Mouse (Mus musculus): ENCODE measurements around the gene Aqp2. TPM values are rescaled to one million over a fixed set of nuclear protein-coding genes. Genes with fewer than 3 reads are reported as not detected.
A peak's percentile ranks its signal among the peaks of the same experiment; 100 is the strongest.

Aqp2 gene
- not detected in 2 replicates for polyA plus RNA-seq (2014; fragmentation: Nextera tagmentation; extraction: Ambion mirVana)

DNA sequence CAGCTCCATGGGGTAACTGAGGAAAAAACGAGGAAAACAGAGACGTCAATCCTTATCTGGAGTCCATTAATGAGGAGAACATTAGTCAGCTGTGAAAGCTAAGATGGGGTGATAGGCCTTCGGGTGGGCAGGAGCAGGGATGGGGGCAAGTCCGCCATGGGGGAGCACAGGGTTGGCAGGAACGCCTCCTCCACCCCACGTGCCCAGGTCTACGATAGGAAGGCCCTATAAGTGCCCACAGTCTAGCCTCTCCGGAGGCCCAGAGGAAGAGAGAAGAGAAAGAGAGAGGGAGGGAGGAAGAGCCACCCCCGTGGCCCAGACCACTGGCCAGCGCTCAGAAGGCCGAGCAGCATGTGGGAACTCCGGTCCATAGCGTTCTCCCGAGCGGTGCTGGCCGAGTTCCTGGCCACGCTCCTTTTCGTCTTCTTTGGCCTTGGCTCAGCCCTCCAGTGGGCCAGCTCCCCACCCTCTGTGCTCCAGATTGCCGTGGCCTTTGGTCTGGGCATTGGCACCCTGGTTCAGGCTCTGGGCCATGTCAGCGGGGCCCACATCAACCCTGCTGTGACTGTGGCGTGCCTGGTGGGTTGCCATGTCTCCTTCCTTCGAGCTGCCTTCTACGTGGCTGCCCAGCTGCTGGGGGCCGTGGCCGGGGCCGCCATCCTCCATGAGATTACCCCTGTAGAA is at the start of gene Aqp2:
TSS of gene Aqp2 (plus strand) at position 254 of the 684 bp plus-strand sequence.
- Histone ChIP-seq H3K4me1 (ENCODE audit: control insufficient read depth, insufficient read depth, low read length) (peaks cover 5% of the 10 kb centered on the region), H3K9ac (ENCODE audit: low read length) (no peak within 1 kb of the TSS), H3K27me3 (replicated peaks; ENCODE audit: control insufficient read depth, insufficient read depth, low read length) (peaks cover 13% of the 10 kb centered on the region), H3K4me3 (ENCODE audit: low read depth, low read length) (no peak within 1 kb of the TSS), H3K36me3 (ENCODE audit: control insufficient read depth, insufficient read depth, low read length) (no peaks in the 10 kb centered on the region), H3K27ac (ENCODE audit: low read depth, low read length) (no peak within 1 kb of the TSS), H3K9me3 (replicated peaks; ENCODE audit: control insufficient read depth, low read length) (no peaks in the 10 kb centered on the region), H3K4me2 (ENCODE audit: low read length) (no peak within 1 kb of the TSS)
- no peak for ATAC-seq
- DNase-seq (ENCODE audit: low spot score): no peak
- 87% methylated on average over 26 of the region's 26 CpGs for WGBS

DNA sequence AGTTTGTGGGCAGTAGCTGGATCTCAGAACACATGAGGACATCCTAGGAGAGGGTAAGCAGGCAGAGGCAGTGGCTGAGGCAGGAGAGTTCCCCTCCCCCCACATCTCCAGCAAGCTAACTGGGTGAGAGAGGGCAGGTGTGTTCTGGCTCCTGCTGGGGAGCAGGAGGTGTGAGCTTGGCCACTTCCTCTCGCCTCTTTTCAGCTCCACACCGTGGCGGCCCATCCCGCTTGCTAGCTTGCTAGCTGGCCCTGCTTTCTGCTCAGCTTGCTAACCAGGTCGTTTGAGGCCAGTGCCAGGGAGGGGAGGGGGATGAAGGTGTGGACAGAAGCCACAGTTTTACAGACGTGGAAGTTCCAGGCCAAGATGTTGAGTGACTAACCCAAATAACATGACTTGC is 47.7 kb upstream of the Aqp2 start:
- no peak for ATAC-seq
- DNase-seq (ENCODE audit: low spot score): no peak
- H3K9me3 ChIP-seq (replicated peaks; ENCODE audit: control insufficient read depth, low read length): no peaks in the 10 kb centered on the region
- no peaks in the 10 kb centered on the region for H3K4me1 ChIP-seq (ENCODE audit: control insufficient read depth, insufficient read depth, low read length)
- H3K27ac ChIP-seq (ENCODE audit: low read depth, low read length): no peak overlapping the region
- H3K4me3 ChIP-seq (ENCODE audit: low read depth, low read length): no peak overlapping the region
- H3K36me3 ChIP-seq (ENCODE audit: control insufficient read depth, insufficient read depth, low read length): no peaks in the 10 kb centered on the region
- no peak overlapping the region for H3K4me2 ChIP-seq (ENCODE audit: low read length)
- 44% methylated on average over 6 of the region's 6 CpGs for WGBS
- H3K9ac ChIP-seq (ENCODE audit: low read length): no peak overlapping the region
- H3K27me3 ChIP-seq (replicated peaks; ENCODE audit: control insufficient read depth, insufficient read depth, low read length): no peaks in the 10 kb centered on the region

DNA sequence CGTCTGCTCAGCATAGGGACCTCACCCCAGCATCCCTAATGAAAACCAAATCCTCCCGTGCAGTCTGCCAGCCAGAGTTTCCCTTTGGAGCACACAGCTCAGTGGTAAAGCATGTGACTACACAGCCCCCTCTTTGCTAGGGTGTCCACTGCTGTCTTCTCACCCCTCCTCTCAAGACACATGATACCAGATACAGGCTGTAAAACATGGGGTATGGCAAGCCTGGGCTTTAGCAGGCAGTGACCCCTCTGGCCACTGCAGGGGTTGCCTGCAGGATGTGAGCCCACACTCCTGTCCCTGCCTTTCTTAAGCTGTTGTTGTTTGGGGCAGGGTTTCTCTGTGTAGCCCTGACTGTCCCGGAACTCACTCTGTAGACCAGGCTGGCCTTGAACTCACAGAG is 46.8 kb upstream of the Aqp2 start:
- H3K9ac ChIP-seq (ENCODE audit: low read length): no peak overlapping the region
- H3K36me3 ChIP-seq (ENCODE audit: control insufficient read depth, insufficient read depth, low read length): no peaks in the 10 kb centered on the region
- WGBS: 57% methylated on average over 3 of the region's 3 CpGs
- no peak overlapping the region for H3K4me2 ChIP-seq (ENCODE audit: low read length)
- DNase-seq (ENCODE audit: low spot score) (no peak), ATAC-seq (no peak)
- H3K9me3 ChIP-seq (replicated peaks; ENCODE audit: control insufficient read depth, low read length): no peaks in the 10 kb centered on the region
- no peak overlapping the region for H3K27ac ChIP-seq (ENCODE audit: low read depth, low read length)
- H3K4me1 ChIP-seq (ENCODE audit: control insufficient read depth, insufficient read depth, low read length): no peaks in the 10 kb centered on the region
- H3K4me3 ChIP-seq (ENCODE audit: low read depth, low read length): no peak overlapping the region
- no peaks in the 10 kb centered on the region for H3K27me3 ChIP-seq (replicated peaks; ENCODE audit: control insufficient read depth, insufficient read depth, low read length)

DNA sequence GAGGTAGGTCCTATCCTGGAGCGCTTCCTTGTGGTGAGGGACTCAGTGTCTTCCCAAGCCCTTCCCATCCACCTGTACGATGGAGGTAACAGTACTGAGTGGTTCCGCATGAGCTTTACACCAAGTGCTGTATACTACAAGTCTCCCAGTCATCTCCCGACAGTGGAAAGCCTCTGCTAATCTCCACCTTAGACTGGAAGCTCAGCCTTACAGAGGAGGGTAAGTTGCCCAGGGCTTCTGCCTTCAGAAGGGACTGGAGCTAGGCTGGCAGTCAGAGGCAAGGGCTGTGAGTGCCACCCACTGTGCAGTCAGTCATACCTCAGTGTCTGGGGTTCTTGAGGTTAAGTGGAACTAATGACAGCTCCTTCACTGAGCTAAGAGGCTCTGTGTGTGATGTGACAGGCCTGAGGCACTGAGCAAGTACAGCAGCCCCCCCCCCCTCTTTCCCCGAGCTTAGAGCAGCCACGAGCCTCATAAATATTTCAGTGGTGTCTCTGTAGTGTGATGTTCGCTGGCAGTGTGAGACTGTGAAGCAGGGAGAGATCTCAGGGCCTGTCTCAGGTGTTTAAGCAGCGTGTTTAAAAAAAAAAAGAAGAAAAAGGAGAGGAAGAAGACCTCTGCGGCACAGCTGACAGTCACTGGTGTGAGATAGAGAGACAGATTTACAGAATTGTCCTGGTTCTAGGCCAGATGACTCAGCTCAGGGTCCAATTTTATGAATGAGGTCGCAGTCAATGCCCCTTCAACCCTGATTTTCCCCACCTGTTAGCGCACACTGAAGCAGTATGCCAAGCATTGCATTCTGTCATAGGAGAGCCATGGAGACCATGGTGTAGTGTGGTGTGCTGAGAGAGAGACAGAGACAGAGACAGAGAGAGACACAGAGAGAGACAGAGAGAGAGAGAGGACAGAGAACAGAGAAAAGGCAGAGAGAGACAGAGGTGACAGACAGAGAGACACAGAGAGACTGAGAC is 41.7 kb upstream of the Aqp2 start:
- H3K9ac ChIP-seq (ENCODE audit: low read length): no peak overlapping the region
- peak; percentile 66 for DNase-seq (ENCODE audit: low spot score)
- H3K27ac ChIP-seq (ENCODE audit: low read depth, low read length): peak overlapping the region; percentile 57

DNA sequence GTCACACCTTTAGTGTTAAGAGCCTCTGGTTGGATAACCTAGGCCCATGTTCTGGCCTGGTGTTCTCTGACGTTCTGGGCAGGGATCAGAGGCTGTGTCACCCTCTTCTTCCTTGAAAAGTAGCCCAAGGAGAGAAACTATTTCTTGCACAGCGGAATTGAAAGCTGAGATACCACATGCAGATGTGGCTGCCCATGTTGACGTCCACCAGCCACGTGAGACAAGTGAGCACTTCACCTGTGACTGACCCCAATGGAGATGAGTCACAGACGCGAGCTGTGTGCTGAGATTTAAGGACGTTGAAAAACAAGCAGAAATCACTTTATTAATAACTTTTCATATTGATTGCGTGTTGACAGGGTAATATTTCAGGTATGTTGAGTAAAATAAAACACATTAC is 39.0 kb upstream of the Aqp2 start:
- H3K4me3 ChIP-seq (ENCODE audit: low read depth, low read length): no peak overlapping the region
- ATAC-seq (no peak), DNase-seq (ENCODE audit: low spot score) (no peak)
- H3K4me2 ChIP-seq (ENCODE audit: low read length): no peak overlapping the region
- WGBS: 81% methylated on average over 8 of the region's 8 CpGs
- H3K9me3 ChIP-seq (replicated peaks; ENCODE audit: control insufficient read depth, low read length): no peaks in the 10 kb centered on the region
- no peak overlapping the region for H3K9ac ChIP-seq (ENCODE audit: low read length)
- H3K27ac ChIP-seq (ENCODE audit: low read depth, low read length): no peak overlapping the region
- no peaks in the 10 kb centered on the region for H3K4me1 ChIP-seq (ENCODE audit: control insufficient read depth, insufficient read depth, low read length)
- no peaks in the 10 kb centered on the region for H3K36me3 ChIP-seq (ENCODE audit: control insufficient read depth, insufficient read depth, low read length)
- H3K27me3 ChIP-seq (replicated peaks; ENCODE audit: control insufficient read depth, insufficient read depth, low read length): no peaks in the 10 kb centered on the region

More for the DNA sequence above, 41.7 kb upstream of the Aqp2 start:
- WGBS: 52% methylated on average over 11 of the region's 11 CpGs
- ATAC-seq: peak; percentile 48; the same call in 1 of the 2 replicates
- H3K9me3 ChIP-seq (replicated peaks; ENCODE audit: control insufficient read depth, low read length): no peaks in the 10 kb centered on the region
- no peaks in the 10 kb centered on the region for H3K4me1 ChIP-seq (ENCODE audit: control insufficient read depth, insufficient read depth, low read length)
- H3K4me3 ChIP-seq (ENCODE audit: low read depth, low read length): no peak overlapping the region
- H3K4me2 ChIP-seq (ENCODE audit: low read length): no peak overlapping the region
- no peaks in the 10 kb centered on the region for H3K36me3 ChIP-seq (ENCODE audit: control insufficient read depth, insufficient read depth, low read length)
- H3K27me3 ChIP-seq (replicated peaks; ENCODE audit: control insufficient read depth, insufficient read depth, low read length): no peaks in the 10 kb centered on the region

DNA sequence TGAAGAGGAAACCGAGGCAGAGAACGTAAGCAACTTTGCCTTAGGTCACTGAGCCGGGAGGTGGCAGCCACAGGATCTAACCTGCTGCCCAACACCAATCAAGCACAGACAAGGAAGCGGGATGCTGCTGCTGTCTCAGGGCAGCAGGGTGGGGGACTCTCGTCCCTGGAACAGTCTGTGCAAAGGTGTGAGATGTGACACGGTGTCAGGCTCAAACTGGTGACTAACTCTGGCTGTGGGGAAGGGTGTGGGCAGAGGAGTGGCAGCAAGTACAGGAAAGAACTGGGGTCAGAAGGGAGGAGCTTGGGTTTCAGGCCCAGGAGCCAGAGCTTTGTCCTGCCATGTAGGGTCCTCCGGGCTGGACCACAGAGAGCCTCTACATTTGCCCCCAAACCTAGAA is 34.8 kb upstream of the Aqp2 start:
- H3K4me2 ChIP-seq (ENCODE audit: low read length): no peak overlapping the region
- H3K4me1 ChIP-seq (ENCODE audit: control insufficient read depth, insufficient read depth, low read length): no peaks in the 10 kb centered on the region
- 87% methylated on average over 7 of the region's 7 CpGs for WGBS
- H3K27ac ChIP-seq (ENCODE audit: low read depth, low read length): no peak overlapping the region
- H3K9me3 ChIP-seq (replicated peaks; ENCODE audit: control insufficient read depth, low read length): no peaks in the 10 kb centered on the region
- ATAC-seq (no peak), DNase-seq (ENCODE audit: low spot score) (no peak)
- no peak overlapping the region for H3K9ac ChIP-seq (ENCODE audit: low read length)
- no peaks in the 10 kb centered on the region for H3K36me3 ChIP-seq (ENCODE audit: control insufficient read depth, insufficient read depth, low read length)
- H3K27me3 ChIP-seq (replicated peaks; ENCODE audit: control insufficient read depth, insufficient read depth, low read length): no peaks in the 10 kb centered on the region
- no peak overlapping the region for H3K4me3 ChIP-seq (ENCODE audit: low read depth, low read length)

DNA sequence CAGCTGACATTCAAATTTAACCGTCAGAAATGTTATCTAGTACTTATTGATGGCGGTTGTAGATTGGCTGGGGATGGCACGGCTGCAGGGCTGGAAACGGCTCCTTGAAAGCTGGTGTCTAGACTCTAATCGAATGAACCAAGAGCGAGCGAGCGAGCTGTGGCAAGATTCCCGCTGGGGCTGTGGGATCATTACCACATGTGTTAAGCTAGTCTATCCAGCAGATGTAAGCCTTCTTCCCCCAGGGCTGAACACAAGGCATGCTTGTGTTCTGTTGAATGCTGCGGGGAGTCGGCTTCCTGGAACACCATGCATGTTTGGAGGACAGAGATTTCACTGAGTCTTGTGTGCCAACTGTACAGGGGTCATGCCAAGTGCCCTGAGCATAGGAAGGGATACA is 32.3 kb upstream of the Aqp2 start:
- DNase-seq (ENCODE audit: low spot score): peak; percentile 33
- ATAC-seq: no peak
- Histone ChIP-seq H3K4me3 (ENCODE audit: low read depth, low read length) (no peak overlapping the region), H3K9me3 (replicated peaks; ENCODE audit: control insufficient read depth, low read length) (no peaks in the 10 kb centered on the region), H3K4me2 (ENCODE audit: low read length) (no peak overlapping the region), H3K9ac (ENCODE audit: low read length) (no peak overlapping the region), H3K4me1 (ENCODE audit: control insufficient read depth, insufficient read depth, low read length) (no peaks in the 10 kb centered on the region), H3K27ac (ENCODE audit: low read depth, low read length) (no peak overlapping the region), H3K27me3 (replicated peaks; ENCODE audit: control insufficient read depth, insufficient read depth, low read length) (no peaks in the 10 kb centered on the region), H3K36me3 (ENCODE audit: control insufficient read depth, insufficient read depth, low read length) (no peaks in the 10 kb centered on the region)
- WGBS: 76% methylated on average over 11 of the region's 11 CpGs

DNA sequence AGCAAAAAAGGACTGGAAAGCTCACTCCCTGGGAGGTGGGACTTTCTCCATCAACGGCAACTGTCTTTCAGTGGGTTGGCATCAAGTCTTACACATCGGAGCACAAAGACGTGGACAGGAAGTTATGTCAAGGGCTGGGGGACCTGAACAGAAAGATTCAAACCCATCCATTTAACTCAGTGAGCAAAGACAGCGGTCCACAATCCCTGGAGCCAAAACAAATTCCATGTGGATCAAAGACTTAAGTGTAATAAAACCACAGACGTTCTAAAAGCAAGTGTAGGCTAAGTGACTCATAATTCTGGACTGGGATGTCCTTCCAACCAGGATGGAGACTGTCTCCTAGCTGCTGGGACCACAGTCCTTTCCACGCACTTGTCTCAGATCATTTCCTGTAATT is 31.1 kb upstream of the Aqp2 start:
- 84% methylated on average over 6 of the region's 6 CpGs for WGBS
- ATAC-seq (no peak), DNase-seq (ENCODE audit: low spot score) (no peak)
- Histone ChIP-seq H3K9me3 (replicated peaks; ENCODE audit: control insufficient read depth, low read length) (no peaks in the 10 kb centered on the region), H3K4me1 (ENCODE audit: control insufficient read depth, insufficient read depth, low read length) (no peaks in the 10 kb centered on the region), H3K27ac (ENCODE audit: low read depth, low read length) (no peak overlapping the region), H3K4me3 (ENCODE audit: low read depth, low read length) (no peak overlapping the region), H3K9ac (ENCODE audit: low read length) (no peak overlapping the region), H3K4me2 (ENCODE audit: low read length) (no peak overlapping the region), H3K27me3 (replicated peaks; ENCODE audit: control insufficient read depth, insufficient read depth, low read length) (no peaks in the 10 kb centered on the region), H3K36me3 (ENCODE audit: control insufficient read depth, insufficient read depth, low read length) (no peaks in the 10 kb centered on the region)

DNA sequence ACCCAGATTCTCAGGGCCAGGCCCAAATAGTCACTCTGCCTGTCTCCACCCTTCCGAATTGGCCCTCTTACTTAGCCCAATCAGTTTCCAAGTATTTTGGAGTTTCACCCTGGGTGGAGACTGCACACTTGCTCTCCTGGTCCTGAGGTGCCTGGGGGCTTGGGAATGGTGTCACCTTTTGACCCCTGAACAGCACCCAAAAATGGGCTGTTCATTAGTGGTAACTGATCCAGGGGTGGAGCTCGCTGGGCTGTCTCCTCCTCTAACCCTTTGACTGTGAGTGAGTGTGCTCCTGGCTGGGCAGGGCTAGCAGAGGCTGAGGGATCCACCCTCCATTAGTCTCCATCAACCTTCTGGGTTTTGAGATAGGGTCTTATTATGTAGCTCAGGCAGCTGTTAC is 29.0 kb upstream of the Aqp2 start:
- no peaks in the 10 kb centered on the region for H3K27me3 ChIP-seq (replicated peaks; ENCODE audit: control insufficient read depth, insufficient read depth, low read length)
- 50% methylated on average over 2 of the region's 2 CpGs for WGBS
- no peak overlapping the region for H3K9ac ChIP-seq (ENCODE audit: low read length)
- H3K4me1 ChIP-seq (ENCODE audit: control insufficient read depth, insufficient read depth, low read length): no peaks in the 10 kb centered on the region
- no peaks in the 10 kb centered on the region for H3K9me3 ChIP-seq (replicated peaks; ENCODE audit: control insufficient read depth, low read length)
- H3K4me2 ChIP-seq (ENCODE audit: low read length): no peak overlapping the region
- DNase-seq (ENCODE audit: low spot score) (no peak), ATAC-seq (no peak)
- H3K4me3 ChIP-seq (ENCODE audit: low read depth, low read length): no peak overlapping the region
- no peak overlapping the region for H3K27ac ChIP-seq (ENCODE audit: low read depth, low read length)
- H3K36me3 ChIP-seq (ENCODE audit: control insufficient read depth, insufficient read depth, low read length): no peaks in the 10 kb centered on the region

Data from forebrain, embryonic 14.5 days (tissue).